Mouse (Mus musculus) liver, postnatal 0 days (tissue): ENCODE measurements around the gene Minos1. TPM values are rescaled to one million over a fixed set of nuclear protein-coding genes. Genes with fewer than 3 reads are reported as not detected.

Experiments
- ATAC-seq: fragments of 200-750 bp; cut with Nextera tagmentation; 2 replicates; pipeline ENCODE4 v1.8.0; 2017; ENCODE audit warnings: mild to moderate bottlenecking, moderate library complexity
- DNase-seq: peaks from one replicate; pipeline ENCODE4 v3.0.0-alpha.2; 2016
- H3K27ac ChIP-seq: fragments of 300-500 bp; sonication (generic); 2 replicates; pipeline ENCODE4 v1.5.1; 2014; ENCODE audit warnings: antibody characterized with exemption, moderate library complexity, mild to moderate bottlenecking, low read depth
- H3K27me3 ChIP-seq: fragments of 300-500 bp; sonication (generic); 2 replicates; pipeline ENCODE4 v1.6.1; 2014; ENCODE audit warnings: low read length, control low read depth, mixed read lengths; ENCODE audit not compliant: insufficient read depth
- H3K36me3 ChIP-seq: fragments of 300-500 bp; sonication (generic); replicated peaks from 2 replicates; pipeline ENCODE4 v1.6.1; 2014; ENCODE audit warnings: mild to moderate bottlenecking, control low read depth, low read length, moderate library complexity, mixed read lengths; ENCODE audit not compliant: insufficient read depth
- H3K4me1 ChIP-seq: fragments of 300-500 bp; sonication (generic); 2 replicates; pipeline ENCODE4 v1.6.1; 2014; ENCODE audit warnings: antibody characterized with exemption, mild to moderate bottlenecking, control low read depth; ENCODE audit not compliant: insufficient read depth
- H3K4me2 ChIP-seq: fragments of 300-500 bp; sonication (generic); 2 replicates; pipeline ENCODE4 v1.6.1; 2014; ENCODE audit warnings: low read depth, mild to moderate bottlenecking, low read length, moderate library complexity, mixed read lengths
- H3K4me3 ChIP-seq: fragments of 300-500 bp; sonication (generic); 2 replicates; pipeline ENCODE4 v1.5.1; 2014; ENCODE audit warnings: low read depth, low read length
- H3K9ac ChIP-seq: fragments of 300-500 bp; sonication (generic); replicated peaks from 2 replicates; pipeline ENCODE4 v1.6.1; 2014; ENCODE audit warnings: mild to moderate bottlenecking, moderate library complexity
- H3K9me3 ChIP-seq: fragments of 300-500 bp; sonication (generic); 2 replicates; pipeline ENCODE4 v1.6.1; 2016; ENCODE audit warnings: mild to moderate bottlenecking, control low read depth, low read length, mixed read lengths
- CTCF ChIP-seq: sonication (generic); IDR thresholded peaks from 2 replicates; pipeline ENCODE4 v1.5.1; 2016; ENCODE audit warnings: antibody characterized with exemption, low read depth
- EP300 ChIP-seq: IDR thresholded peaks from 2 replicates; pipeline ENCODE4 v1.6.1; 2016; ENCODE audit warnings: antibody characterized with exemption, low read depth, mild to moderate bottlenecking
- WGBS: fragments of 180-500 bp; shearing (Covaris S2); extraction: QIAGEN DNeasy Blood & Tissue Kit; methylation state at CpG from one replicate; pipeline ENCODE4 v1.1.7; 2014; ENCODE audit not compliant: insufficient replicate concordance; 5-methylcytosine and 5-hydroxymethylcytosine counted together
- polyA plus RNA-seq: library from polyadenylated mRNA; unstranded; fragments of >200 nt; fragmentation: Nextera tagmentation; extraction: Ambion mirVana; gene quantifications from 2 replicates; pipeline ENCODE4 v1.2.1, GENCODE M21; 2015

The Minos1 gene
- polyA plus RNA-seq, 1 experiment from 2014 or later = 387 TPM

DNA sequence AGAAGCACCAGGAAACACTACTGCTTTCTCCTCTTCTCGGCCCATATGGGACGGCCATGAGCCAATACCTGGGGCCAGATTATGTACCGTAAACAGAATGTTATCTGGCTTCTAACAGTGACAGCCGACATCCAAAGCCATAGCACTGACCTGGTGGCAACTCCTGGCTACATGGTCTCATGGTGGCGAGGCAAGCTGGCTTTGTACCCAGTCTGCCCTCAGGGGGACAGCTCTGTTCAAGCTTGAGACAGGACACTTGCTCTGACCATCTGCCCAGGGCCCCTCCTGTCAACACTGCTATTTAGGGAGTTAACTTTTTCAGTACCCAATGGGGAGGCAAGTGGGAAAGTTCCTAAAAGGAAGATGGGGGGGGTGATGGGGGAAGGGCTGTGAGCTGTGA is 73.6 kb downstream of the Minos1 start:
- DNase-seq = no peak
- no peak overlapping the region for H3K9ac ChIP-seq
- H3K4me1 ChIP-seq = no peaks in the 10 kb centered on the region
- H3K4me2 ChIP-seq = no peak overlapping the region
- no peaks in the 10 kb centered on the region for H3K27me3 ChIP-seq
- 59% methylated on average over 5 of the region's 5 CpGs for WGBS
- ATAC-seq = no peak
- TF ChIP-seq EP300 (no peak), CTCF (no peak)
- no peak overlapping the region for H3K4me3 ChIP-seq
- no peaks in the 10 kb centered on the region for H3K9me3 ChIP-seq
- H3K27ac ChIP-seq = no peak overlapping the region
- no peaks in the 10 kb centered on the region for H3K36me3 ChIP-seq

DNA sequence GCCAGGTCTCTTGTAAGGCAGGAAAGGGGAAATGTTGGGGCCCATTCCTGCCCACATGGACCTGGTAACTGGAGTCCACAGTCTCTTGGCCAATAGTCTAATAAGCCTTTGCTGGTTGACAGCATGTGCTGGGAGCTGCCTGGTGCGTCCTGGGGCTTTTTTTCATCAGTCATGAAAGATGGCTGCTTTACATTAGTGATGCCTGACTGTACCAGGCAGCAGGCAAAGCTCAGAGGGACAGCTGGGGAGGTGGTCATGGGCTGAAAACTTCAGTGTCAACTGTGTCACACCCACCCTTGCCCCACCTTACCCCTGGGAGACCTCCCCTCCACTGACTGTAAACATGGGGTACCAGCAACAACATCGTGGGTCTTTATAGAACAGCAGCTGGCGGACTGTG is 75.2 kb downstream of the Minos1 start:
- H3K4me2 ChIP-seq = no peak overlapping the region
- no peak for ATAC-seq
- H3K4me3 ChIP-seq = no peak overlapping the region
- no peak overlapping the region for H3K27ac ChIP-seq
- DNase-seq = no peak
- no peak overlapping the region for H3K9ac ChIP-seq
- H3K27me3 ChIP-seq = no peaks in the 10 kb centered on the region
- WGBS = 69% methylated on average over 3 of the region's 3 CpGs
- no peaks in the 10 kb centered on the region for H3K36me3 ChIP-seq
- no peaks in the 10 kb centered on the region for H3K9me3 ChIP-seq
- no peak for TF ChIP-seq EP300
- no peak for TF ChIP-seq CTCF
- no peaks in the 10 kb centered on the region for H3K4me1 ChIP-seq

DNA sequence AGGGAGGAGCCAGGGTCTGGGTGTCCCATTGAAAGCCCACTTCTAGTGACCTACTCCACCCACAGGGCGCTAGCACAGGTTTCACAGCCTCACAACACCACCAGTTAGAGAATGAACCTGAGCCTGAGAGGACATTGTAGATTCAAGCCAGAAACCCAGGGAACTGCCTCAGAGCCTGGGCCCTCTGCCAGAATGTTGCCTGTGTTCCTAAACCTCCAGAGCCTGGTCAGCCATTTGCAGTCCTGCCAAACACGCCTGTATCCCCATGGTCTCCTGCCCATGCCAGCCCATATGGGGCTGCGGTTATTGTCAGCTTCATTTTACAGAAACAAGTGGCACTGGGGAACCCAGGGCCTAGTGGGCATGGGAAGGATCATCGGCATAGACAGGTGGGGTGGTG is 75.6 kb downstream of the Minos1 start:
- no peak overlapping the region for H3K4me2 ChIP-seq
- H3K36me3 ChIP-seq = no peaks in the 10 kb centered on the region
- H3K4me3 ChIP-seq = no peak overlapping the region
- no peak for TF ChIP-seq EP300
- no peak for TF ChIP-seq CTCF
- H3K27ac ChIP-seq = no peak overlapping the region
- no peak overlapping the region for H3K9ac ChIP-seq
- H3K27me3 ChIP-seq = no peaks in the 10 kb centered on the region
- no peaks in the 10 kb centered on the region for H3K4me1 ChIP-seq
- H3K9me3 ChIP-seq = no peaks in the 10 kb centered on the region
- ATAC-seq = no peak
- DNase-seq = no peak
- WGBS = 75% methylated on average over 4 of the region's 4 CpGs

DNA sequence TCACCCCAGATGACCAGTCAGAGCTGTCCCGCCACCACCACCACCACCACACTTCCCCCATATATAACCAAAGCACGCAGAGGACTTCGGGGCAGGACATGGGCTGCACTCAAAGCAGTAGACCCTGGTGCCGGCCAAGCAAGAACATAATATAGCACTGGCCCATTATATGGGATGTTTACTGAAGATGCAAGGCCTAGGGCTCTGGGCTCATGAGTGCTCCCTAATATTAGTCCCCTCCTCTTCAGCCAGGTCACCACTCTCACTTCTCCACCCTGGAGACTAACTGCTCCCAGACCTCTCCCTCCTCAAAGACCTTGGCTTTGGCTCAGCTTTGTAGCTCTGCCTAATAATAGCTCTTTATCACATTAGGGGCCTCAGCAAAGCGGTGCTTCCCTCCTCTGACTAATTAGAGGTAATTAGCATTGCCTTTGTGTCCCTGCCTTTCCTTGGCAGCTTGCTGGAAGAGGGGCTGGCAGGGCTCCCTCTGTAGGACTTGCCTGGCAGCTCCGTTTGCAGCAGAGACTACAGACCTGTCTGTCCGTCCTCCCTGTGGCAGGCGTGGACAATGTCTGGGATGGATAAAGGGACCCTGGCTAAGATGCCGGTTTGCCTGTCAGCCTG is 76.5 kb downstream of the Minos1 start:
- DNase-seq = no peak
- no peak for TF ChIP-seq CTCF
- TF ChIP-seq EP300 = no peak
- WGBS = 65% methylated on average over 9 of the region's 9 CpGs
- H3K27ac ChIP-seq = no peak overlapping the region
- ATAC-seq = no peak
- H3K36me3 ChIP-seq = no peaks in the 10 kb centered on the region
- H3K4me1 ChIP-seq = no peaks in the 10 kb centered on the region
- no peaks in the 10 kb centered on the region for H3K27me3 ChIP-seq
- H3K9me3 ChIP-seq = no peaks in the 10 kb centered on the region
- no peak overlapping the region for H3K9ac ChIP-seq
- no peak overlapping the region for H3K4me3 ChIP-seq
- no peak overlapping the region for H3K4me2 ChIP-seq

DNA sequence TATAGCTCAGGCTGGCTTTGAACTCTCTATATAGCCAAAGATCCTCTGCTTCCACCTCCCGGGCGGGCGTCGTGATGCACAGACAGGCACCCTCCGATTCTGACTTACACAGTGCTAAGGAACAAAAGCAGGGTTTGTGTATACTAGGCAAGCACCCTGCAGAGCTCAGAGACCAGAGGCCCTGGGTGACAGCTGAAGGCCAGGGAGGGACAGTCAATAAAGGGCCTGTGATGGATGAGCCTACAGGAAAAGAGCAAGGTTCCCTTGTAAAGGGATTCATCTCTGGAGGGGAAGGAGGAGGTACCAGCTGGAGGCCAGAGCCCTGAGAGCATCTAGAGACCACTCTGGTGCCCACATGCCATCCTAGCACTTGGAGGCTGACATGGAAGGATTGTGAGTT is 77.5 kb downstream of the Minos1 start:
- H3K27me3 ChIP-seq = no peaks in the 10 kb centered on the region
- TF ChIP-seq EP300 (no peak), CTCF (no peak)
- ATAC-seq (no peak), DNase-seq (no peak)
- H3K27ac ChIP-seq = no peak overlapping the region
- no peak overlapping the region for H3K9ac ChIP-seq
- H3K4me2 ChIP-seq = no peak overlapping the region
- no peak overlapping the region for H3K4me3 ChIP-seq
- no peaks in the 10 kb centered on the region for H3K9me3 ChIP-seq
- H3K4me1 ChIP-seq = no peaks in the 10 kb centered on the region
- no peaks in the 10 kb centered on the region for H3K36me3 ChIP-seq
- WGBS = 71% methylated on average over 5 of the region's 5 CpGs

DNA sequence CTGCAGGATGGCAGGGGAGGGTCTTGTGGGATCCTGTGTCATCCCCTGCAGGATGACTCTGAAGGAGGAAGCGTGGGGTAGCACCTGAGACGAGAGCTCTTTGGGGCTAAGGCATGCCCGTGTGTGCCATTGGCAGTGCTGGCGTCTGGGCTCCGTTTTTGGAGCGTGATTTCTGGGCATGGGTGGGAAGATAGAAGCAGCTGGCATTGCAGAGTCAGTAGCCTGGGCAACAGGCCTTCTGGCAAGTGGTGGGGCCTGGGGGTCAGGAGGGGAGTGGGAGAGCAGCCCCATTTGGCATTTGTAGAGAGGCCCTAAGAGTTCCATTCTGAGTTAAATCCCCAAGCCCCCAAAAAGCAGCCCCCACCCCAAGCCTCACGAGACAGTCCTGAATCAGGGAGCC is 78.1 kb downstream of the Minos1 start:
- 77% methylated on average over 7 of the region's 7 CpGs for WGBS
- H3K9ac ChIP-seq = no peak overlapping the region
- H3K36me3 ChIP-seq = no peaks in the 10 kb centered on the region
- no peak overlapping the region for H3K4me2 ChIP-seq
- no peaks in the 10 kb centered on the region for H3K27me3 ChIP-seq
- ATAC-seq (no peak), DNase-seq (no peak)
- no peaks in the 10 kb centered on the region for H3K4me1 ChIP-seq
- H3K27ac ChIP-seq = no peak overlapping the region
- no peak for TF ChIP-seq EP300
- no peaks in the 10 kb centered on the region for H3K9me3 ChIP-seq
- no peak overlapping the region for H3K4me3 ChIP-seq

Other genes with a start within 250 kb of the Minos1 start
- 1.2 and 1.5 TPM in 2 replicates for gene Otud3, start 217.2 kb downstream of the Minos1 start, polyA plus RNA-seq
- 0.17 and 0.36 TPM in 2 replicates for gene Rnf186, start 164.0 kb downstream of the Minos1 start, polyA plus RNA-seq
- gene Tmco4, start 158.2 kb downstream of the Minos1 start, polyA plus RNA-seq = 4.6 and 5.3 TPM in 2 replicates
- gene Htr6, start 55.5 kb downstream of the Minos1 start, polyA plus RNA-seq = not detected in 2 replicates
- 3.0 and 3.1 TPM in 2 replicates for gene Nbl1, start 38.1 kb downstream of the Minos1 start, polyA plus RNA-seq
- 136 and 143 TPM in 2 replicates for gene Capzb, start 61.8 kb upstream of the Minos1 start, polyA plus RNA-seq
- gene Pqlc2, start 179.6 kb upstream of the Minos1 start, polyA plus RNA-seq = 33.1 and 33.9 TPM in 2 replicates
- gene Akr7a5, start 179.6 kb upstream of the Minos1 start, polyA plus RNA-seq = 117 and 121 TPM in 2 replicates
- gene Mrto4, start 221.5 kb upstream of the Minos1 start, polyA plus RNA-seq = 46.2 and 46.7 TPM in 2 replicates
- 6.8 and 8.2 TPM in 2 replicates for gene Emc1, start 221.5 kb upstream of the Minos1 start, polyA plus RNA-seq
- gene Ubr4, start 221.5 kb upstream of the Minos1 start, polyA plus RNA-seq = 24.6 and 24.7 TPM in 2 replicates